Mouse (Mus musculus) CH12.LX (cell line): ENCODE measurements around the gene Fam20a. TPM values are rescaled to one million over a fixed set of nuclear protein-coding genes. Genes with fewer than 3 reads are reported as not detected.
A peak's percentile ranks its signal among the peaks of the same experiment; 100 is the strongest.

Experiments
- DNase-seq: peaks from one replicate; pipeline ENCODE4 v3.0.0-alpha.2; 2013; ENCODE audit errors: extremely low read depth
- H3K27ac ChIP-seq: 2 replicates; pipeline ENCODE4 v1.5.1; 2012; ENCODE audit warnings: low read depth, mild to moderate bottlenecking, control low read depth, moderate library complexity; ENCODE audit not compliant: insufficient read depth
- H3K27me3 ChIP-seq: replicated peaks from 2 replicates; pipeline ENCODE3; 2012; ENCODE audit warnings: inconsistent platforms
- H3K36me3 ChIP-seq, 2 experiments: replicated peaks in 1 of 2; 2 replicates each; pipeline versions ENCODE3 to v1.6.1; 2012; ENCODE audit warnings: inconsistent platforms in 1 of 2, low read length in 1 of 2, mild to moderate bottlenecking in 1 of 2, mixed read lengths in 1 of 2, moderate library complexity in 1 of 2; ENCODE audit not compliant: control insufficient read depth in 1 of 2, insufficient read depth in 1 of 2
- H3K4me1 ChIP-seq, 2 experiments: 2 replicates each; pipeline ENCODE4 v1.6.1; 2012; ENCODE audit warnings: inconsistent platforms in 1 of 2, moderate library complexity in 1 of 2; ENCODE audit not compliant: insufficient read depth in 2 of 2, control insufficient read depth in 1 of 2
- H3K4me2 ChIP-seq: 2 replicates; pipeline ENCODE4 v1.6.1; 2012; ENCODE audit warnings: low read depth, mild to moderate bottlenecking, control low read depth; ENCODE audit not compliant: poor library complexity, insufficient read depth, severe bottlenecking
- H3K4me3 ChIP-seq, 3 experiments: fragments of 150-350 bp in 1 of 3; sonication (generic) in 1 of 3; replicated peaks in 1 of 3; 2 replicates each; pipeline versions ENCODE3 to v1.5.1; 2011 to 2012; ENCODE audit warnings: low read depth in 2 of 3, low read length in 2 of 3, mild to moderate bottlenecking in 2 of 3, moderate library complexity in 2 of 3, control low read depth in 1 of 3, improper control_type of control experiment in 1 of 3, inconsistent platforms in 1 of 3, mixed read lengths in 1 of 3; ENCODE audit not compliant: poor library complexity in 1 of 3
- H3K79me2 ChIP-seq: replicated peaks from 2 replicates; pipeline ENCODE4 v1.6.1; 2012; ENCODE audit warnings: mild to moderate bottlenecking, moderate library complexity; ENCODE audit not compliant: control insufficient read depth, poor library complexity, insufficient read depth, severe bottlenecking; ENCODE audit errors: extremely low read depth
- H3K9ac ChIP-seq: 2 replicates; pipeline ENCODE4 v1.6.1; 2012; ENCODE audit warnings: low read depth, mild to moderate bottlenecking, control low read depth, moderate library complexity; ENCODE audit not compliant: insufficient read depth
- H3K9me3 ChIP-seq: replicated peaks from 2 replicates; pipeline ENCODE3; 2012; ENCODE audit warnings: low read length, inconsistent platforms, mixed read lengths
- BHLHE40 ChIP-seq: IDR thresholded peaks from 2 replicates; pipeline ENCODE4 v1.6.1; 2011; ENCODE audit warnings: mild to moderate bottlenecking, low read depth, low read length, improper control_type of control experiment
- CHD2 ChIP-seq: IDR thresholded peaks from 2 replicates; pipeline ENCODE4 v1.6.1; 2011; ENCODE audit warnings: low read length, improper control_type of control experiment
- CTCF ChIP-seq, 2 experiments: IDR thresholded peaks in 1 of 2; conservative IDR thresholded peaks in 1 of 2; 2 replicates each; pipeline ENCODE4 v1.5.1; 2011 to 2012; ENCODE audit warnings: low read depth in 2 of 2, low read length in 2 of 2, improper control_type of control experiment in 1 of 2, inconsistent platforms in 1 of 2, mild to moderate bottlenecking in 1 of 2, moderate library complexity in 1 of 2
- E2F4 ChIP-seq: IDR thresholded peaks from 2 replicates; pipeline ENCODE4 v1.6.1; 2011; ENCODE audit warnings: low read depth, low read length, improper control_type of control experiment; ENCODE audit not compliant: insufficient replicate concordance
- EP300 ChIP-seq: IDR thresholded peaks from 2 replicates; pipeline ENCODE4 v1.6.1; 2011; ENCODE audit warnings: low read length, improper control_type of control experiment
- GABPA ChIP-seq: IDR thresholded peaks from 2 replicates; pipeline ENCODE4 v1.6.1; 2012; ENCODE audit warnings: low read depth, low read length, improper control_type of control experiment, inconsistent platforms; ENCODE audit not compliant: insufficient replicate concordance
- IRF4 ChIP-seq: IDR thresholded peaks from 2 replicates; pipeline ENCODE4 v1.6.1; 2014; ENCODE audit warnings: low read depth, mild to moderate bottlenecking, inconsistent platforms, low read length, improper control_type of control experiment
- JUN ChIP-seq: IDR thresholded peaks from 2 replicates; pipeline ENCODE4 v1.6.1; 2011; ENCODE audit warnings: low read depth, mild to moderate bottlenecking, low read length, improper control_type of control experiment, moderate library complexity; ENCODE audit not compliant: insufficient read depth
- JUND ChIP-seq: conservative IDR thresholded peaks from 2 replicates; pipeline ENCODE4 v1.6.1; 2011; ENCODE audit warnings: low read depth, low read length, improper control_type of control experiment
- KAT2A ChIP-seq: IDR thresholded peaks from 2 replicates; pipeline ENCODE4 v1.6.1; 2012; ENCODE audit warnings: low read length, improper control_type of control experiment, inconsistent platforms; ENCODE audit not compliant: insufficient replicate concordance
- MAX ChIP-seq: IDR thresholded peaks from 2 replicates; pipeline ENCODE4 v1.6.1; 2011; ENCODE audit warnings: low read length, improper control_type of control experiment
- NELFE ChIP-seq: IDR thresholded peaks from 2 replicates; pipeline ENCODE4 v1.6.1; 2011; ENCODE audit warnings: low read depth, low read length, improper control_type of control experiment
- NRF1 ChIP-seq: IDR thresholded peaks from 2 replicates; pipeline ENCODE4 v1.6.1; 2014; ENCODE audit warnings: low read depth, mild to moderate bottlenecking, inconsistent platforms, low read length, improper control_type of control experiment, moderate library complexity
- POLR2A ChIP-seq: IDR thresholded peaks from 2 replicates; pipeline ENCODE4 v1.6.1; 2011; ENCODE audit warnings: low read depth, mild to moderate bottlenecking, improper control_type of control experiment, low read length
- RAD21 ChIP-seq: IDR thresholded peaks from 2 replicates; pipeline ENCODE4 v1.6.1; 2011; ENCODE audit warnings: low read depth, mild to moderate bottlenecking, low read length, improper control_type of control experiment, moderate library complexity
- USF2 ChIP-seq: conservative IDR thresholded peaks from 2 replicates; pipeline ENCODE4 v1.6.1; 2011; ENCODE audit warnings: low read depth, low read length, improper control_type of control experiment
- ZKSCAN1 ChIP-seq: IDR thresholded peaks from 2 replicates; pipeline ENCODE4 v1.6.1; 2012; ENCODE audit warnings: low read depth, inconsistent platforms, low read length, improper control_type of control experiment, borderline replicate concordance
- ZMIZ1 ChIP-seq: IDR thresholded peaks from 2 replicates; pipeline ENCODE4 v1.6.1; 2012; ENCODE audit warnings: low read depth, mild to moderate bottlenecking, inconsistent platforms, low read length, improper control_type of control experiment
- dilution Hi-C: fragments of 300-500 bp; cut with MboI; formaldehyde crosslinking; loops from 2 replicates; pipeline ENCODE4 v1.14.3; 2020; ENCODE audit warnings: low sequenced_read_pairs; ENCODE audit not compliant: extremely low pct_unique_long_range_greater_than_20kb, extremely low pct_ligation_motif_present
- in situ Hi-C: fragments of 300-500 bp; cut with MboI; formaldehyde crosslinking; loops from 3 replicates; pipeline ENCODE4 v1.14.3; 2019; ENCODE audit warnings: low sequenced_read_pairs, low pct_ligation_motif_present, low pct_unique_long_range_greater_than_20kb, mixed read lengths
- polyA plus RNA-seq: library from polyadenylated mRNA; unstranded; fragments of >175 nt; gene quantifications from 2 replicates; pipeline ENCODE4 v1.2.1, GENCODE M21; 2012; ENCODE audit warnings: low read depth; ENCODE audit not compliant: insufficient read length
- total RNA-seq, 2 experiments: library from RNA; depleted of rRNA; stranded (reverse); fragments of 300-350 nt in 1 of 2; fragments of >200 nt in 1 of 2; gene quantifications; 2 replicates each; pipeline ENCODE4 v1.2.3; 2012 to 2014

Fam20a gene
- total and polyA plus RNA-seq, 3 experiments, result 0.08 TPM; not detected in 2

DNA sequence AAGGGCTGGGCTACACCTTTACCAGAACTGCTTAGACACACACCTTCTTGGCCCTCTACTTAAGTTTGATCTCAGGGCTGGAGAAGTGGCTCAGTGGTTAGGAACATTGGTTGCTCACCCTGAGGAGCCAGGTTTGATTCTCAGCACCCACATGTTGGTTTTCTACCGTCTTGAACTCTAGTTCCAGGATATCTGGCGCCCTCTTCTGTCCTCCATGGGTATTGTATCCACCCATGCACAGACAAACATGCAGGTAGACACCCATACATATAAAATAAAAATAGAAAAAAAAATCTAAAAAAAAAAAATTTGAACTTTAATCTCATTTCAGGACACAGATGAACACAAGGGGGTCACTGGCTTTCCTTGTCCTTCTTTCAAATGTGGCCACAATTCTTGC lies 22.3 kb downstream of the Fam20a start:
- Histone ChIP-seq H3K9ac (no peak overlapping the region), H3K36me3 (no peaks in the 10 kb centered on the region), H3K27ac (no peak overlapping the region), H3K4me2 (no peak overlapping the region), H3K4me3 (no peak overlapping the region), H3K79me2 (no peaks in the 10 kb centered on the region), H3K4me1 (peaks cover 25 to 40% of the 10 kb centered on the region in 2 experiments), H3K9me3 (peaks cover 4% of the 10 kb centered on the region), H3K27me3 (no peaks in the 10 kb centered on the region)
- TF ChIP-seq USF2 (no peak), CTCF (conservative IDR thresholded peaks at IDR 0.05 in 1 of 2, IDR thresholded peaks at IDR 0.05 in 1 of 2; ENCODE audit: low read depth in 2 of 2, low read length in 2 of 2) (peak in 1 of 2 experiments; percentile 26; a peak in 1 of 4 replicates)
- in situ Hi-C loops (loop anchor here (25.0 kb wide), 1 partner anchor 563 kb away; the partner anchor contains the start of gene Abca6), dilution Hi-C loops (no loop called here)
- no peak for DNase-seq

- Histone ChIP-seq H3K27ac (no peak overlapping the region), H3K79me2 (no peaks in the 10 kb centered on the region), H3K9me3 (peaks cover 4% of the 10 kb centered on the region), H3K4me3 (no peak overlapping the region), H3K36me3 (no peaks in the 10 kb centered on the region), H3K27me3 (no peaks in the 10 kb centered on the region), H3K4me1 (peaks cover 17 to 30% of the 10 kb centered on the region in 2 experiments), H3K9ac (no peak overlapping the region), H3K4me2 (no peak overlapping the region)
- dilution Hi-C loops (no loop called here), in situ Hi-C loops (loop anchor here (25.0 kb wide), 1 partner anchor 564 kb away; the partner anchor contains the start of gene Abca6)
- no peak for TF ChIP-seq MAX
- no peak for TF ChIP-seq IRF4
- no peak for TF ChIP-seq JUND
- no peak for TF ChIP-seq NRF1
- TF ChIP-seq ZMIZ1, result no peak
- no peak for DNase-seq
Measured at GRCm38 (mm10) chr11:109698740-109699139, 23.3 kb downstream of the Fam20a start.

- no peak for DNase-seq
- dilution Hi-C loops (no loop called here), in situ Hi-C loops (loop anchor here (25.0 kb wide), 1 partner anchor 565 kb away; the partner anchor contains the start of gene Abca6)
Measured at GRCm38 (mm10) chr11:109697089-109697643, 24.9 kb downstream of the Fam20a start.

More at GRCm38 (mm10) chr11:109697089-109697643, 24.9 kb downstream of the Fam20a start:
- Histone ChIP-seq H3K27ac (no peak overlapping the region), H3K4me3 (peak overlapping the region in 1 of 3 experiments; percentile 39), H3K9me3 (peaks cover 4% of the 10 kb centered on the region), H3K4me1 (peaks cover 14 to 21% of the 10 kb centered on the region in 2 experiments), H3K4me2 (no peak overlapping the region), H3K9ac (no peak overlapping the region), H3K27me3 (no peaks in the 10 kb centered on the region), H3K36me3 (no peaks in the 10 kb centered on the region), H3K79me2 (no peaks in the 10 kb centered on the region)
- no peak for TF ChIP-seq ZKSCAN1
- TF ChIP-seq NELFE, result no peak
- no peak for TF ChIP-seq POLR2A
- no peak for TF ChIP-seq BHLHE40
- TF ChIP-seq JUN, result no peak
- no peak for TF ChIP-seq RAD21
- TF ChIP-seq GABPA, result no peak
- TF ChIP-seq CHD2, result no peak
- TF ChIP-seq E2F4, result no peak
- no peak for TF ChIP-seq KAT2A
- no peak for TF ChIP-seq EP300
- TF ChIP-seq MAX, result no peak
